Mouse (Mus musculus) retina, postnatal 1 day (tissue): ENCODE data around the gene Tgfb3.

Experiments
- DNase-seq: peaks from one replicate; pipeline ENCODE4 v3.0.0-alpha.2; 2012

Gene Tgfb3

GRCm38 (mm10) chr12:86027000-86027399 lies 51.8 kb downstream of the Tgfb3 start:
- DNase-seq: peak; percentile 40

- no peak for DNase-seq
These were observed 53.4 kb downstream of the Tgfb3 start for GRCm38 (mm10) chr12:86025480-86025879.

- DNase-seq: peak; percentile 55
These were observed 54.4 kb downstream of the Tgfb3 start for GRCm38 (mm10) chr12:86024426-86024825.

GRCm38 (mm10) chr12:86023081-86023871 lies 55.6 kb downstream of the Tgfb3 start:
- DNase-seq: peak; percentile 13

- no peak for DNase-seq
These were observed 56.4 kb downstream of the Tgfb3 start for GRCm38 (mm10) chr12:86022282-86022984.

- DNase-seq: peak; percentile 18
These were observed 57.3 kb downstream of the Tgfb3 start for GRCm38 (mm10) chr12:86021583-86021982.

- no peak for DNase-seq
These were observed 61.5 kb downstream of the Tgfb3 start for GRCm38 (mm10) chr12:86017360-86017759.

GRCm38 (mm10) chr12:86015114-86015513 lies 63.7 kb downstream of the Tgfb3 start:
- no peak for DNase-seq

- DNase-seq: no peak
These were observed 64.2 kb downstream of the Tgfb3 start for GRCm38 (mm10) chr12:86014621-86015020.

- DNase-seq: no peak
These were observed 64.7 kb downstream of the Tgfb3 start for GRCm38 (mm10) chr12:86014174-86014573.

GRCm38 (mm10) chr12:86012195-86012594 lies 66.6 kb downstream of the Tgfb3 start:
- DNase-seq: no peak

- DNase-seq: no peak
These were observed 68.2 kb downstream of the Tgfb3 start for GRCm38 (mm10) chr12:86010656-86011055.

GRCm38 (mm10) chr12:86007377-86007776 lies 71.5 kb downstream of the Tgfb3 start:
- no peak for DNase-seq
